Mouse (Mus musculus): ENCODE results near the gene Slc25a48. TPM values are rescaled to one million over a fixed set of nuclear protein-coding genes. Genes with fewer than 3 reads are reported as not detected.
A peak's percentile ranks its signal among the peaks of the same experiment; 100 is the strongest.

Slc25a48 gene
- total RNA-seq, 2 experiments from 2014 or later: 0.11 TPM; not detected in 1

GRCm38 (mm10) chr13:56444112-56444511 is 6.0 kb downstream of the Slc25a48 start:
- DNase-seq (ENCODE audit: low spot score in 2 of 2): no peak
- intact Hi-C loops (cut with DNase I): no loop called here

GRCm38 (mm10) chr13:56444996-56445395 is 6.8 kb downstream of the Slc25a48 start:
- intact Hi-C loops (cut with DNase I): no loop called here
- DNase-seq (ENCODE audit: low spot score in 2 of 2): no peak

DNA sequence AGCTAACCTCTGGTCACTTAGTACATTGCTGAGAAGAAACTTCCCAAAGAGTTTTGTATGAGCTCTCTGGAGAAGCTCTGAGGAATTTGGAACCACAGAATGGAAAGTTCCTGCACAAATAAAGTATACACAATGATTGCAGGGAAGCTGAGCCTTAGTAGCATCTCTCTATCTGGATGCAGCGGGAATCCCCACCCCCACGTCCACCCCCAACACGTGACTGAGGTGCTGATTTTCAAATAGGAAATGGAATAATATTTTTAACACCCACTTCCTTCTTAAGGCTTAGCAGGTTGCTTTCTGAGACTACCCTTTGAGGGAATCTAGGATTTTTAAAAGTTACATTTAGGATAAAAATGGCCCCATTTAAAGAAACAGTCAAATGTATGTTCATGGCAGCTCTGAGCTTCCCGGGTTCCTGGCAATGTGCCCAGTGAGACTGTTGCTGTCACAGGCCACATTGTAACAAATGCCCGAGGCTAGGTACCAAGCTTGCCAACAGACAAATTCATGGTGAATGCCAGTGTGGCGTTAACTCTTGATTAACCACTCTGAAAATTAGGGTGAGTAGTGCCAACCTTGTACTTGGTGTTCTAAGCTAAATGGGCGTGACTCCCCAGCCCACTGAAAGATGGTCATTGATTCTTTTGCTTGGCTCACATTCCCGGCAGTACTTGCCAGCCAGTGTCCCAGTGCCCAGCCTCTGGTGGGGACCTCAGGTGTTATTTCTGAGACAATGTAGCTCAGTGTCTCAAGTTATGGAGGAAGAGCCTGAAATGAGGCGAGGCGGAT is 11.3 kb downstream of the Slc25a48 start:
- intact Hi-C loops (cut with DNase I): no loop called here
- DNase-seq (ENCODE audit: low spot score in 2 of 2): no peak

GRCm38 (mm10) chr13:56450035-56450434 is 11.9 kb downstream of the Slc25a48 start:
- intact Hi-C loops (cut with DNase I): no loop called here

DNA sequence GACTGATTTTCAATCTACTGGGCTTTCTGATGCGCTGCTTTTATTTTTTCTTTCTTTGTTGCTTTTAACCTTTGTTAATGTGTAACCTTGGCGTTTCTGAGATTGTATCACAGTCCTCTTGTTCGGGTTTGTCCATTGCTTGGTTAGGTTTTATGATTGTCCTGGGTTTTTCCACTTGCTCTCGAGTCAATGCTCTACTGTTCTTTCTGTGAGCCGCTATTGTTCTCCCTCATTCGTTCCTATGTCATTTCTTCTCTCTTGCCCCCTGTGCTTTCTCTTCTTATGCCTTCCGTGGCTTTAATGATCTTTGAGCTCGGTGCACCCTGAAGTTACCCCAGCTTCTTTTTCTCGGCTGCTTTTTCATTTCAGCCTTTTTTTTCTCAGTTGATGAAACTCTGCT is 19.8 kb downstream of the Slc25a48 start:
- no peak for DNase-seq (ENCODE audit: low spot score in 2 of 2)

More at GRCm38 (mm10) chr13:56450035-56450434, 11.9 kb downstream of the Slc25a48 start:
- no peak for DNase-seq (ENCODE audit: low spot score in 2 of 2)

GRCm38 (mm10) chr13:56461460-56461859 is 23.3 kb downstream of the Slc25a48 start:
- intact Hi-C loops (cut with DNase I): no loop called here

More for the DNA sequence above, 19.8 kb downstream of the Slc25a48 start:
- intact Hi-C loops (cut with DNase I): no loop called here

GRCm38 (mm10) chr13:56462791-56463190 is 24.6 kb downstream of the Slc25a48 start:
- DNase-seq (ENCODE audit: low spot score in 2 of 2): no peak
- intact Hi-C loops (cut with DNase I): no loop called here

More at GRCm38 (mm10) chr13:56461460-56461859, 23.3 kb downstream of the Slc25a48 start:
- no peak for DNase-seq (ENCODE audit: low spot score in 2 of 2)

DNA sequence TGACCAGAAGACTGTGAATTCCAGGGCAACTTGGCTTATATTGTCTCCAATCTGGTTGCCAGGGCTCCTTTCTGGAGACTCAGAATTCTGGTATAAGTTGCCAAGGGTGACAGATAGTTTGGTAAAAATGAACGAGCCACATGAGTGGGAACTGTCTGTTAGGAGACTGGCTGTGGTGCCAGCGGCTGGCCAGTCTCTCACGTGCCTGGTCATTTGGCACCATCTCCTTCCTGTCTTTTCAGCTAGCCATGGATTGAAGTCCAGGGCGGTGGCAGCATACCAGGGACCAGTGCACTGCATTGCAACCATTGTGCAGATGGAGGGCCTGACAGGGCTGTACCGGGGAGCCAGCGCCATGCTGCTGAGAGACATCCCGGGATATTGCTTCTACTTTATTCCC is 25.1 kb downstream of the Slc25a48 start:
- no peak for DNase-seq (ENCODE audit: low spot score in 2 of 2)
- intact Hi-C loops (cut with DNase I): no loop called here

GRCm38 (mm10) chr13:56463750-56464149 is 25.6 kb downstream of the Slc25a48 start:
- intact Hi-C loops (cut with DNase I): no loop called here
- DNase-seq (ENCODE audit: low spot score in 2 of 2): no peak

DNA sequence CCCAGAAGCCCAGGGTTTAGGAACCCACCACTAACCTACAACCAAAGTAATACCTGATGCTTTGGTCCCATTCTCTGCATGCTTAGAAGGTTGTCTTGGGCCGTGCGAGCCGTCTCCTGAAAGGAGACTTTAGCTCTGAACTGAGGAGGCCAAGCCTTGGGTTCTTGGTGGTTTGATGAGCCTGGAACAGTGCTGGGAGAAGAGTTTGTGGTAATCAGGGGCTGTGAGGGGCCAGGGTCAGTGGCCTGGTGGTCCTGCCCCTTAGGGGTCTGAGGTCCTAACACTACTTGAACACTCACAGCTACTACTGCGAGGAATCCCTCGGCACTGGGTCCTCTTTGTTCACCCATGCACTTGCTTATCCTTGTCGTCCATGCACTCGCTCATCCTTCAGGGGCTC is 29.6 kb downstream of the Slc25a48 start:
- DNase-seq (ENCODE audit: low spot score in 2 of 2): no peak

GRCm38 (mm10) chr13:56468536-56468935 is 30.4 kb downstream of the Slc25a48 start:
- no peak for DNase-seq (ENCODE audit: low spot score in 2 of 2)
- intact Hi-C loops (cut with DNase I): no loop called here

More for the DNA sequence above, 29.6 kb downstream of the Slc25a48 start:
- intact Hi-C loops (cut with DNase I): no loop called here

DNA sequence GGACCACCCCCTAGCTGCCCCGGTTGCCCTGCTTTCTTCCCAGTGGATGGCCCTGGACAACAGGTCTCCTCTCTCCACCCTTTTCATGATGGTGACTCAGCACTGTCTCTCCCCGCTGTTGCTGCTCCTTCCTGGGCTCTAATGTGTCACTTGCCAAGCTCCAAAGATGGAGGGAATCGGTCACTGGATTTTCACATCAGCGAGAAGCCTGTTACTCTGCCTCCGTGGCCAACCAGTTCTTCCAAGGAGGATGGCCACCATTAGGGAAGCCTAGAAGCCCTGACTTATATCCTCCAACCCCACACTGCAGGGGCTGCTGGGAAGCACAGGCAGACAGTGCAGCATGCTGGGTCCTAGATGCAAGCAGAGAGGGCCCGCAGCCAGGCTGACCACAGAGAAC is 33.1 kb downstream of the Slc25a48 start:
- no peak for DNase-seq (ENCODE audit: low spot score in 2 of 2)
- intact Hi-C loops (cut with DNase I): loop anchor here (10.0 kb wide), 1 partner anchor 284 kb away; the partner anchor contains the start of gene Gm45623

- no peak for DNase-seq (ENCODE audit: low spot score in 2 of 2)
- intact Hi-C loops (cut with DNase I): loop anchor here (10.0 kb wide), 1 partner anchor 283 kb away; the partner anchor contains the start of gene Gm45623
Observed at GRCm38 (mm10) chr13:56471951-56472350, 33.8 kb downstream of the Slc25a48 start.

GRCm38 (mm10) chr13:56472661-56473060 is 34.5 kb downstream of the Slc25a48 start:
- no peak for DNase-seq (ENCODE audit: low spot score in 2 of 2)
- intact Hi-C loops (cut with DNase I): loop anchor here (10.0 kb wide), 1 partner anchor 282 kb away; the partner anchor contains the start of gene Gm45623

- intact Hi-C loops (cut with DNase I): loop anchor here (5.0 to 10.0 kb wide), 4 partner anchors 82 to 802 kb away; partner anchors contain the start of gene Gm45623
- no peak for DNase-seq (ENCODE audit: low spot score in 2 of 2)
Observed at GRCm38 (mm10) chr13:56475363-56475762, 37.2 kb downstream of the Slc25a48 start.

DNA sequence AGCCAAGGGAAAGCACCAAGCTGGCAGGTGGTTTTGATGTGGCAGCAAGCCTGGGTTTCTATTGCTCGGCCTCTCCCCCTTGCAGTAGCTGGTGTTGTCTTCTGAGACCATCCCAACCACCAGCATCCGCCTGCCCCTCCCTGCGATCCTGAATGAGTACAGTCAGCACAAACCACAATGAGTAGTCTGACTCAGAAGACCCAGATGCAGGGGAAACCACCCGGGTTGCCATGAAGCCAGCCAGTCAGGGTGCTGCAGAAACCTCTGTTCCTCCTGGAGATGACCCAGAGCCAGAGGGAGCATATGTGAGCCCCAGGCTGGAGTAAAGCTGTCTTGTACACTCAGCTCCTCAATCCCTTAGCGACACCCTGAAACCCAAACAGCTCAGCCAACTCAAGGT is 38.6 kb downstream of the Slc25a48 start:
- no peak for DNase-seq (ENCODE audit: low spot score in 2 of 2)

DNA sequence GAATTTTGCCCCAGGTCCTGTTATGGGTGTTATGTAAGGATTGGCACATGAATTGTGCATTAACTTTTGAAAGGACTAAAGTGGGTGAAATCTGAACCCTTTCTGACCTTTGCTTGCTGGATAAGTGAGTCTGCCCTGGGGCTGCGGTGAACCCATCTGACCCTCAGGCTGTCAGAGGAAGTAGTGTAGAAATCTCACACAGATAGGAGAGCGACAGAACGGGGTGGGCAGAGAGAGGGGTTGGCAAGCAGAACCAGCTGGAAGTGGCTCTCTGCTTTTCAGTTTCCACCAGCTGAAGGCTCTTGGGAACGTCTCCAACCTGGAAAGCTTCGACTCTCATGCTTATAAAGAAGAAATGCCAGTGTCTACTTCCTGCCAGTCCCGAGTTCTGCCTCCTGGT is 39.1 kb downstream of the Slc25a48 start:
- intact Hi-C loops (cut with DNase I): loop anchor here (5.0 to 10.0 kb wide), 4 partner anchors 80 to 800 kb away; partner anchors contain the start of gene Gm45623

More for the DNA sequence above, 38.6 kb downstream of the Slc25a48 start:
- intact Hi-C loops (cut with DNase I): loop anchor here (5.0 to 10.0 kb wide), 4 partner anchors 81 to 801 kb away; partner anchors contain the start of gene Gm45623

GRCm38 (mm10) chr13:56478027-56478426 is 39.9 kb downstream of the Slc25a48 start:
- DNase-seq (ENCODE audit: low spot score in 2 of 2): no peak
- intact Hi-C loops (cut with DNase I): loop anchor here (5.0 to 10.0 kb wide), 4 partner anchors 79 to 799 kb away; partner anchors contain the start of gene Gm45623

More for the DNA sequence above, 39.1 kb downstream of the Slc25a48 start:
- DNase-seq (ENCODE audit: low spot score in 2 of 2): peak; percentile 26 to 29

- intact Hi-C loops (cut with DNase I): no loop called here
- DNase-seq (ENCODE audit: low spot score in 2 of 2): no peak
Observed at GRCm38 (mm10) chr13:56482146-56482545, 44.0 kb downstream of the Slc25a48 start, which contains the start of gene Il9. Gene Il9 (minus strand): TSS chr13:56482246.

DNA sequence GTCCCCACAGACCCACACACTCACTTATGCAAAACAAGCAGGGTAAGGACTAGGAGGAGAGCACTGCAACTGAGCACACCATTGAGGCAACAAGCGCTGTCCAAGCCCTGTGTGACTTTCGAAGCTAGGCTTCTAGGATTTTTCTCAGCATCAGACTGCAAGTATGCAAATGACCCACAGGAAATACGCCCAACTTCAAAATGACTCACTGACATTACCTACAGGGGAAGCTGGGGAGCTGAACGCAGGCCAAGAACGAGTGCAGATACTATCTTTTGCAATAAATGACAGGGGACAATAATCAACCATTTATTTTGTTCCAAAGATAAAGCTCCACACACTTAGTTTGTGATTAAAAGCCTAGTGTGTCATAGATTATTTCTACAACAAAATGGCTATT is 49.9 kb downstream of the Slc25a48 start:
- DNase-seq (ENCODE audit: low spot score in 2 of 2): no peak
- intact Hi-C loops (cut with DNase I): no loop called here

DNA sequence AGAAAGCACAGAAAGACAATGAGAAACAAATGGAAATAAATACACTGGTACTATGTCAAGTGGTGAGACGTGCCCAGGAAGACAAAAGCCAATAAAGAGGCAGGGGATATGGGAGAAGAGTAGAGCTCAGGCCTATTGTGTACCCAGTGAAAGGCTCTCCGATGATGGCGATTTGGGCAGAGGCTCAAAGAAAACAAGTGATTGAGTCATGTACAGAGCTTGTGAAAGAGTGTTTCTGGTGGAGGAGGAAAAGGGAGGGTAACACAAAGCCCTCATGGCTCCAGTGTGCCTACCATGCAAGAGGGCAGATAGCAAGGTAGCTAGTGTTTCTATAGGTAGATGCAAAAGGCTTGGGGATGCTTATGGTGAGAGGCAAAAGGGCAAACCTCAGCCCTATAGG is 56.3 kb downstream of the Slc25a48 start:
- no peak for DNase-seq (ENCODE audit: low spot score in 2 of 2)
- intact Hi-C loops (cut with DNase I): no loop called here

All from left cerebral cortex, postnatal 36 days (tissue).